Mouse (Mus musculus): Measurements from ENCODE around the gene Vmn2r-ps159. TPM values are rescaled to one million over a fixed set of nuclear protein-coding genes. Genes with fewer than 3 reads are reported as not detected.
"Not testable (repeated sequence)": the region's sequence is repeated elsewhere in the genome, so short reads cannot be mapped to it uniquely, and the experiment has no call there.

Gene Vmn2r-ps159
- total RNA-seq (2022), result not detected

DNA sequence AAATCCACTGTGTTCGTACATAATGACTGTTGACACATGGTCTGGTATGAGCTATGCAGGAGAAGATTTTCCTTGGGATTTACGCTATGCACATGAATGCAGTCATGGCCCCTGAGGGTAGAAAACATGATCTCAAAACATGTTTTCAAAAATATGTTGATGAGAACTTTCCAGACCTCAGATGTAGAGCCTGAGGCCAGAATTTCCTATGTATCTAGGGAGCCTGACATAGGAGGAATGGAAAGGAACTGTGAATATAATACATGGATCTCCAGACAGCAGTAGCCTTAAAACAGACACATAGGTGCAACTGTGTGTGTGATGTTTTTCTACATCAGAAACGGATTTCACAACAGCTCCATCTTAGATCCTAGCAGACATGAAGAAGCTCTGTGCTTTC, at the start of gene Vmn2r-ps159:
TSS of gene Vmn2r-ps159 (plus strand) at position 301 of the 400 bp plus-strand sequence.
- not testable (repeated sequence) for DNase-seq (ENCODE audit: low spot score)

DNA sequence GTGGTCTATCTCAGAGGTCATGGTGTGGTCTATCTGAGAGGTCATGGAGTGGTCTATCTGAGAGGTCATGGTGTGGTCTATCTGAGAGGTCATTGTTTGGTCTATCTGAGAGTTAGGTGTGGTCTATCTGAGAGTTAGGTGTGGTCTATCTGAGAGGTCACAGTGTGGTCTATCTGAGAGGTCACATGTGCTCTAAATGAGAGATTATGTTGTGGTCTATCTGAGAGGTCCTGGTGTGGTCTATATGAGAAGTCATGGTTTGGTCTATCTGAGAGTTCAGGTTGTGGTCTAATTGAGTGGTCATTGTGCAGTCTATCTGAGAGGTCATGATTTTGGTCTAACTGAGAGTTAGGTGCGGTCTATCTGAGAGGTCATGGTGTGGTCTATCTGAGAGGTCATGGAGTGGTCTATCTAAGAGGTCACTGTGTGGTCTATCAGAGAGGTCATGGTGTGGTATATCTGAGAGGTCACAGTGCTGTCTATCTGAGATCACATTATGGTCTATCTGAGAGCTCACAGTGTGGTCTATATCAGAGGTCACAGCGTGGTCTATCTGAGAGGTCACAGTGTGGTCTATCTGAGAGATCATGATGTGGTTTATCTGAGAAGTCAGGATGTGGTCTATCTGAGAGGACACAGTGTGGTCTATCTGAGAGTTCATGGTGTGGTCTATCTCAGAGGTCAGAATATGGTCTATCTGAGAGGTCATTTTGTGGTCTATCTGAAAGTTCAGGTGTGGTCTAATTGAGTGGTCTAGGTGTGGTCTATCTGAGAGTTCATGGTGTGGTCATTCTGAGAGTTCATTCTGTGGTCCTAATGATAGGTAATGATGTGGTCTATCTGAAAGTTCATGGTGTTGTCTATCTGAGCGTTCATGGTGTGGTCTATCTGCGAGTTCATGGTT, 10.9 kb downstream of the Vmn2r-ps159 start:
- DNase-seq (ENCODE audit: low spot score), result not testable (repeated sequence)

DNA sequence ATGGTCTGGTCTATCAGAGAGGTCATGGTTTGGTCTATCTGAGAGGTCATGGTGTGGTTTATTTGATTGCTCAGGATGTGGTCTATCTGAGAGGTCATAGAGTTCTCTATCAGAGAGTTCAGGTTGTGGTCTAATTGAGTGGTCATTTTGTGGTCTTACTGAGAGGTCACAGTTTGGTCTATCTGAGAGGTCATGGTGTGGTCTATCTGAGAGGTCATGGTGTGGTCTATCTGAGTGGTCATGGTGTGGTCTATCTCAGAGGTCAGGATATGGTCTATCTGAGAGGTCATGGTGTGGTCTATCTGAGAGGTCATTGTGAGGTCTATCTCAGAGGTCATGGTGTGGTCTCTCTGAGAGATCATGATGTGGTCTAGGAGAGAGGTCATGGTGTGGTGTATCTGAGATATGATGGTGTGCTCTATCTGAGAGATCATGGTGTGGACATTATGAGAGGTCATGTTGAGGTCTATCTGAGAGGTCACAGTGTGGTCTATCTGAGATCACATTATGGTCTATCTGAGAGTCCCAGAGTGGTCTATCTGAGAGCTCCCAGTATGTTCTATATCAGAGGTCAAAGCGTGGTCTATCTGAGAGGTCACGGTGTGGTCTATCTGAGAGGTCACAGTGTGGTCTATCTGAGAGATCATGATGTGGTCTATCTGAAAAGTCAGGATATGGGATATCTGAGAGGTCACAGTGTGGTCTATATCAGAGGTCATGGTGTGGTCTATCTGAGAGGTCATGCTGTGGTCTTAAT, 11.8 kb downstream of the Vmn2r-ps159 start:
- DNase-seq (ENCODE audit: low spot score), result no peak

DNA sequence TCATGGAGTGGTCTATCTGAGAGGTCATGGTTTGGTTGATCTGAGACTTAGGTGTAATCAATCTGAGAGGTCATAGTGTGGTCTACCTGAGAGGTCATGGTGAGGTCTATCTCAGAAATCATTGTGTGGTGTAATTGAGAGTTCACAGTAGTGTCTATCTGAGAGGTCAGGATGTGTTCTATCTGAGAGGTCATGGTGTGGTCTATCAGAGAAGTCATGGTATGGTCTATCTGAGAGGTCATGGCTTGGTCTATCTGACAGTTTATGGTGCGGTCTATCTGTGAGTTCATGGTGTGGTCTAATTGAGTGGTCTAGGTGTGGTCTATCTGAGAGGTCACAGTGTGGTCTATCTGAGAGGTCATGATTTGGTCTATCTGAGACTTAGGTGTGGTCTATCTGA, 12.4 kb downstream of the Vmn2r-ps159 start:
- DNase-seq (ENCODE audit: low spot score), result no peak

DNA sequence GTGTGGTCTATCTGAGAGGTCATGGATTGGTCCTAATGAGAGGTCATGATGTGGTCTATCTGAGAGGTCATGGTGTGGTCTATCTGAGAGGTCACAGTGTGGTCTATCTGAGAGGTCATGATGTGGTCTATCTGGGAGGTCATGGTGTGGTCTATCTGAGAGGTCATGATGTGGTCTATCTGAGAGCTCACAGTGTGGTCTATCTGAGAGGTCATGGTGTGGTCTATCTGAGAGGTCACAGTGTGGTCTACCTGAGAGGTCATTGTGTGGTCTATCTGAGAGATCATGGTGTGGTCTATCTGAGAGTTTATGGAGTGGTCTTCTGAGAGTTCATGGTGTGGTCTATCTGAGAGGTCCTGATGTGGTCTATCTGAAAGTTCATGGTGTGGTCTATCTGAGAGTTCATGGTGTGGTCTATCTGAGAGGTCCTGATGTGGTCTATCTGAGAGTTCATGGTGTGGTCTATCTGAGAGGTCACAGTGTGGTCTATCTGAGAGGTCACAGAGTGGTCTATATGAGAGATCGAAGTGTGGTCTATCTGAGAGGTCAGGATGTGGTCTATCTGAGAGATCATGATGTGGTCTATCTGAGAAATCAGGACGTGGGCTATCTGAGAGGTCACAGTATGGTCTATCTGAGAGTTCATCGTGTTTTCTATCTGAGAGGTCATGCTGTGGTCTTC, 26.0 kb downstream of the Vmn2r-ps159 start:
- not testable (repeated sequence) for DNase-seq (ENCODE audit: low spot score)

Other genes starting within 250 kb of the Vmn2r-ps159 start
- gene 9430015G10Rik, start 221.1 kb upstream of the Vmn2r-ps159 start, total RNA-seq (2022), result 1 to 10 TPM; 2.1 to 3.3 (median 2.3) TPM
- under 1 TPM in 1 of 4 experiments, not detected in 3; 0.09 TPM for gene Rnf223, start 200.6 kb upstream of the Vmn2r-ps159 start, total RNA-seq (2022)
- 10 to 100 TPM; 21.0 to 27.6 (median 24.5) TPM for gene Agrn, start 133.6 kb upstream of the Vmn2r-ps159 start, total RNA-seq (2022)
- 1 to 10 TPM; 1.7 to 2.8 (median 2.0) TPM for gene Isg15, start 130.3 kb upstream of the Vmn2r-ps159 start, total RNA-seq (2022)
- 10 to 100 TPM; 10.1 to 14.4 (median 12.2) TPM for gene AW011738, start 127.8 kb upstream of the Vmn2r-ps159 start, total RNA-seq (2022)
- 100 to 1,000 TPM; 327 to 378 (median 333) TPM for gene Perm1, start 115.2 kb upstream of the Vmn2r-ps159 start, total RNA-seq (2022)
- gene Plekhn1, start 96.2 kb upstream of the Vmn2r-ps159 start, total RNA-seq (2022), result 10 to 100 TPM in 3 of 4 experiments, 1 to 10 TPM in 1; 9.5 to 11.8 (median 10.9) TPM
- gene Noc2l, start 95.1 kb upstream of the Vmn2r-ps159 start, total RNA-seq (2022), result 10 to 100 TPM; 22.1 to 24.5 (median 22.8) TPM
- under 1 TPM in 2 of 4 experiments, not detected in 2; 0.22 TPM for gene Samd11, start 75.4 kb upstream of the Vmn2r-ps159 start, total RNA-seq (2022)

Data from heart, adult 8-10 months (tissue).